Mouse (Mus musculus) gastrocnemius, adult 18-20 months (tissue): ENCODE measurements around the gene Fezf1. TPM values are rescaled to one million over a fixed set of nuclear protein-coding genes. Genes with fewer than 3 reads are reported as not detected.

Source experiments
- DNase-seq: peaks from one replicate; pipeline ENCODE4 v3.0.0; 2021; ENCODE audit warnings: low spot score
- long read RNA-seq, 2 experiments: library from polyadenylated mRNA; stranded (forward); transcript quantifications; one replicate each; pipeline ENCODE4 v2.0.0; 2021
- total RNA-seq, 2 experiments: library from RNA; stranded (reverse); gene quantifications; 2 replicates each; pipeline ENCODE4 v1.2.3; 2021

Fezf1 gene
- total RNA-seq, result not detected
- long read RNA-seq, experiment 1, result 0 reads
- long read RNA-seq, experiment 2, result 0 reads

- DNase-seq, result no peak
These were observed at the start of gene Fezf1 for GRCm38 (mm10) chr6:23248313-23249052. Gene Fezf1 (minus strand): TSS chr6:23248362.

- DNase-seq, result no peak
These were observed 46.5 kb upstream of the Fezf1 start for GRCm38 (mm10) chr6:23294685-23295084.

- no peak for DNase-seq
These were observed 40.6 kb upstream of the Fezf1 start for GRCm38 (mm10) chr6:23288752-23289151.

GRCm38 (mm10) chr6:23281514-23281820 is 33.3 kb upstream of the Fezf1 start:
- no peak for DNase-seq

- no peak for DNase-seq
These were observed 32.8 kb upstream of the Fezf1 start for GRCm38 (mm10) chr6:23280811-23281513.

GRCm38 (mm10) chr6:23273483-23273882 is 25.3 kb upstream of the Fezf1 start:
- DNase-seq, result no peak

GRCm38 (mm10) chr6:23272979-23273378 is 24.8 kb upstream of the Fezf1 start:
- DNase-seq, result no peak

- DNase-seq, result no peak
These were observed 24.4 kb upstream of the Fezf1 start for GRCm38 (mm10) chr6:23272542-23272941.

GRCm38 (mm10) chr6:23260738-23261050 is 12.5 kb upstream of the Fezf1 start:
- no peak for DNase-seq

- DNase-seq, result no peak
These were observed 12.0 kb upstream of the Fezf1 start for GRCm38 (mm10) chr6:23260016-23260737.

- no peak for DNase-seq
These were observed 9.8 kb upstream of the Fezf1 start for GRCm38 (mm10) chr6:23257981-23258380.

GRCm38 (mm10) chr6:23255161-23255560 is 7.0 kb upstream of the Fezf1 start:
- no peak for DNase-seq

GRCm38 (mm10) chr6:23254644-23255043 is 6.5 kb upstream of the Fezf1 start:
- DNase-seq, result no peak

GRCm38 (mm10) chr6:23253353-23254311 is 5.5 kb upstream of the Fezf1 start:
- DNase-seq, result no peak

GRCm38 (mm10) chr6:23252196-23253135 is 4.3 kb upstream of the Fezf1 start:
- no peak for DNase-seq

GRCm38 (mm10) chr6:23251431-23251830 is 3.3 kb upstream of the Fezf1 start:
- no peak for DNase-seq

- no peak for DNase-seq
These were observed 2.3 kb upstream of the Fezf1 start for GRCm38 (mm10) chr6:23250288-23250955.

GRCm38 (mm10) chr6:23249616-23250287 is 1.6 kb upstream of the Fezf1 start:
- no peak for DNase-seq

GRCm38 (mm10) chr6:23249053-23249401 is 865 bp upstream of the Fezf1 start:
- no peak for DNase-seq
